Mouse (Mus musculus): Measurements from ENCODE around the gene Wfikkn2. TPM values are rescaled to one million over a fixed set of nuclear protein-coding genes. Genes with fewer than 3 reads are reported as not detected.

The Wfikkn2 gene
- total and polyA plus RNA-seq, 3 experiments: 0.04 to 0.11 (median 0.08) TPM

DNA sequence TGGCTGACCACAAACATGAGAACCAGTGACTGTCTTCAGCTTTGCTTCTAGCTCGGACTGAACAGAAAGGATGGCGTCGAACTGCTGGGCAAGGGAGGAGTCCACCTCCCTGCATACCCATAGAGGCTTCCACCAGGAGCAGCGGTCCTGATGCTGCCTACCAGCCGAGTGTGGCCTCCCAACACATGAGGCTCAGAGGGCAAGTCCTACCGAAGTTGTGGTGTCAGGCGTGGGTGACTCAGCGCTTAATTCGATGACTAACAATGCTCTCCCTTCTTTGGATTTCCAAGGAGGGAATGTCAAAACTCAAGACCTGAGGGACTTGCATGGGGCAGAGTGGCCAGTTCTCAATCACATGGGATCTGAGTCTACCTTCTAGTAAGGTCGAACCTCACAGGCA, 7.9 kb upstream of the Wfikkn2 start:
- DNase-seq (ENCODE audit: extremely low read depth): no peak
- Histone ChIP-seq H3K36me3 (replicated peaks in 1 of 2; ENCODE audit: control insufficient read depth in 1 of 2, insufficient read depth in 1 of 2, low read length in 1 of 2) (no peaks in the 10 kb centered on the region), H3K4me2 (ENCODE audit: insufficient read depth, low read depth, poor library complexity, severe bottlenecking) (no peak overlapping the region), H3K4me3 (replicated peaks in 1 of 3; ENCODE audit: low read depth in 2 of 3, low read length in 2 of 3, poor library complexity in 1 of 3) (no peak overlapping the region), H3K9me3 (replicated peaks; ENCODE audit: low read length) (peaks cover 8% of the 10 kb centered on the region), H3K9ac (ENCODE audit: insufficient read depth, low read depth) (no peak overlapping the region), H3K27me3 (replicated peaks) (peaks cover 2% of the 10 kb centered on the region), H3K4me1 (ENCODE audit: control insufficient read depth in 1 of 2, insufficient read depth in 2 of 2) (peaks cover 6 to 12% of the 10 kb centered on the region in 2 experiments), H3K27ac (ENCODE audit: insufficient read depth, low read depth) (no peak overlapping the region), H3K79me2 (replicated peaks; ENCODE audit: control insufficient read depth, extremely low read depth, insufficient read depth, poor library complexity, severe bottlenecking) (no peaks in the 10 kb centered on the region)
- in situ Hi-C loops (cut with MboI; ENCODE audit: low pct_ligation_motif_present, low pct_unique_long_range_greater_than_20kb, low sequenced_read_pairs): loop anchor here (25.0 kb wide), 1 partner anchor 291 kb away; the partner anchor contains the start of genes Gm20390, Nme1 and Nme2
- dilution Hi-C loops (cut with MboI; ENCODE audit: extremely low pct_ligation_motif_present, extremely low pct_unique_long_range_greater_than_20kb, low sequenced_read_pairs): no loop called here
- no peak for TF ChIP-seq GABPA (IDR thresholded peaks at IDR 0.05; ENCODE audit: insufficient replicate concordance, low read depth, low read length)
- TF ChIP-seq EP300 (IDR thresholded peaks at IDR 0.05; ENCODE audit: low read length): 0 out of 2 replicates have a peak, but pooled peaks have one; percentile 11
- TF ChIP-seq MEF2A (IDR thresholded peaks at IDR 0.05; ENCODE audit: borderline replicate concordance, low read depth, low read length): no peak
- TF ChIP-seq MAFK (IDR thresholded peaks at IDR 0.05; ENCODE audit: insufficient replicate concordance, low read length): no peak; the same call in 1 of the 2 replicates
- no peak for TF ChIP-seq NRF1 (IDR thresholded peaks at IDR 0.05; ENCODE audit: low read depth, low read length)
- no peak for TF ChIP-seq TCF12 (IDR thresholded peaks at IDR 0.05; ENCODE audit: low read depth, low read length)
- TF ChIP-seq USF2 (conservative IDR thresholded peaks at IDR 0.05; ENCODE audit: low read depth, low read length): no peak
- no peak for TF ChIP-seq CHD2 (IDR thresholded peaks at IDR 0.05; ENCODE audit: low read length)

DNA sequence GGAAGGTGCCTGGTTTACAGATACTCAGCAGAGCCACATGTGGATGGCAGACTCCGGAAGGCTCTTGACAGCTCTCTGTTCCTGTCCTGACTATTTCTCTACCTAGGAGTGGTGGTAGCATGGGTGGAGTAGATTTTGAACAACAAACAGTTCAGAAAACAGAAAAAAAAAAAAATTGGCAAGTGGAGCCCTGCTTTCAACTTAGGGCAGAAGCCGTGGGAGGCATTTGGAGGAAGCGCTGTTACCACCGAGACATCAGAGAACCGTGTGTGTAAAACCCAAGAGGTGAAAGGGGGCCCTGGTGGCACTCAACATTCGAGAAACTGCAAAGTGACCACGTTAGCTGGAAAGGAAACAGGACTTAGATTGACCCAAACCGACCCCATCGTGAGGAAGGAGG, 7.4 kb upstream of the Wfikkn2 start:
- in situ Hi-C loops (cut with MboI; ENCODE audit: low pct_ligation_motif_present, low pct_unique_long_range_greater_than_20kb, low sequenced_read_pairs): loop anchor here (25.0 kb wide), 1 partner anchor 291 kb away; the partner anchor contains the start of genes Gm20390, Nme1 and Nme2
- Histone ChIP-seq H3K9me3 (replicated peaks; ENCODE audit: low read length) (peaks cover 8% of the 10 kb centered on the region), H3K4me3 (replicated peaks in 1 of 3; ENCODE audit: low read depth in 2 of 3, low read length in 2 of 3, poor library complexity in 1 of 3) (no peak overlapping the region), H3K9ac (ENCODE audit: insufficient read depth, low read depth) (no peak overlapping the region), H3K27me3 (replicated peaks) (peaks cover 2% of the 10 kb centered on the region), H3K27ac (ENCODE audit: insufficient read depth, low read depth) (no peak overlapping the region), H3K4me1 (ENCODE audit: control insufficient read depth in 1 of 2, insufficient read depth in 2 of 2) (peaks cover 6 to 12% of the 10 kb centered on the region in 2 experiments), H3K36me3 (replicated peaks in 1 of 2; ENCODE audit: control insufficient read depth in 1 of 2, insufficient read depth in 1 of 2, low read length in 1 of 2) (no peaks in the 10 kb centered on the region), H3K4me2 (ENCODE audit: insufficient read depth, low read depth, poor library complexity, severe bottlenecking) (no peak overlapping the region), H3K79me2 (replicated peaks; ENCODE audit: control insufficient read depth, extremely low read depth, insufficient read depth, poor library complexity, severe bottlenecking) (no peaks in the 10 kb centered on the region)
- no peak for DNase-seq (ENCODE audit: extremely low read depth)
- dilution Hi-C loops (cut with MboI; ENCODE audit: extremely low pct_ligation_motif_present, extremely low pct_unique_long_range_greater_than_20kb, low sequenced_read_pairs): no loop called here
- TF ChIP-seq ZC3H11A (IDR thresholded peaks at IDR 0.05; ENCODE audit: low read depth, low read length): no peak
- TF ChIP-seq ZKSCAN1 (IDR thresholded peaks at IDR 0.05; ENCODE audit: borderline replicate concordance, low read depth, low read length): no peak
- TF ChIP-seq HCFC1 (IDR thresholded peaks at IDR 0.05; ENCODE audit: low read depth, low read length): no peak
- no peak for TF ChIP-seq MEF2A (IDR thresholded peaks at IDR 0.05; ENCODE audit: borderline replicate concordance, low read depth, low read length)
- TF ChIP-seq ETS1 (conservative IDR thresholded peaks at IDR 0.05; ENCODE audit: low read depth, low read length): no peak
- TF ChIP-seq KAT2A (IDR thresholded peaks at IDR 0.05; ENCODE audit: insufficient replicate concordance, low read length): no peak
- TF ChIP-seq GABPA (IDR thresholded peaks at IDR 0.05; ENCODE audit: insufficient replicate concordance, low read depth, low read length): no peak
- no peak for TF ChIP-seq CHD2 (IDR thresholded peaks at IDR 0.05; ENCODE audit: low read length)
- TF ChIP-seq MAFK (IDR thresholded peaks at IDR 0.05; ENCODE audit: insufficient replicate concordance, low read length): no peak
- no peak for TF ChIP-seq SIN3A (IDR thresholded peaks at IDR 0.05; ENCODE audit: low read length)
- TF ChIP-seq POLR2AphosphoS2 (IDR thresholded peaks at IDR 0.05; ENCODE audit: low read depth, low read length): no peak
- TF ChIP-seq ZNF384 (IDR thresholded peaks at IDR 0.05; ENCODE audit: low read depth, low read length): no peak
- TF ChIP-seq ZMIZ1 (IDR thresholded peaks at IDR 0.05; ENCODE audit: low read depth, low read length): no peak
- TF ChIP-seq RCOR1 (conservative IDR thresholded peaks at IDR 0.05; ENCODE audit: low read depth, low read length): no peak
- TF ChIP-seq UBTF (IDR thresholded peaks at IDR 0.05; ENCODE audit: low read depth, low read length): no peak
- no peak for TF ChIP-seq MYC (IDR thresholded peaks at IDR 0.05; ENCODE audit: low read depth, low read length)

Data from CH12.LX (cell line).